Comparison of ENCODE assay signal across 25 mouse cellular contexts in genomic region chr2:60214683-60215082, GRCm38 (mm10).
"Had no signal": no experiment of that assay in that cellular context is flagged by ENCODE, and none has a peak within 500 bp of the region (broad histone marks: within the 10 kb centered on the region; RNA-seq: fewer than 3 reads in every experiment).

No protein-coding gene starts in this region.

- H3K27ac ChIP-seq: embryonic facial prominence, embryonic 10.5 days; embryonic facial prominence, embryonic 12.5 days; embryonic facial prominence, embryonic 13.5 days; embryonic facial prominence, embryonic 15.5 days; forebrain, embryonic 10.5 days; forebrain, embryonic 12.5 days; forebrain, embryonic 13.5 days; forebrain, embryonic 15.5 days; heart, adult 2 months; heart, embryonic 10.5 days had no signal

- DNase-seq: cerebellum, postnatal 10 days; cerebellum, postnatal 14 days; cerebellum, postnatal 25 days; cerebellum, postnatal 36 days; embryo, embryonic 11 days; forebrain, postnatal 0 days; gastrocnemius, adult 2 months; gastrocnemius, postnatal 10 days; gastrocnemius, postnatal 14 days; gastrocnemius, postnatal 25 days; gastrocnemius, postnatal 36 days; heart, adult 18-20 months; heart, adult 2 months had no signal

- H3K27me3 ChIP-seq: embryonic facial prominence, embryonic 12.5 days; embryonic facial prominence, embryonic 13.5 days; embryonic facial prominence, embryonic 15.5 days; forebrain, embryonic 12.5 days; forebrain, embryonic 13.5 days; forebrain, embryonic 15.5 days had no signal

- H3K9me3 ChIP-seq: embryonic facial prominence, embryonic 10.5 days; embryonic facial prominence, embryonic 12.5 days; embryonic facial prominence, embryonic 13.5 days; embryonic facial prominence, embryonic 15.5 days; forebrain, embryonic 10.5 days; forebrain, embryonic 12.5 days; forebrain, embryonic 13.5 days; forebrain, embryonic 15.5 days; heart, embryonic 10.5 days had no signal

- ATAC-seq: forebrain, embryonic 13.5 days; forebrain, embryonic 14.5 days; forebrain, embryonic 15.5 days; forebrain, embryonic 16.5 days; forebrain, postnatal 0 days had no signal

- H3K4me3 ChIP-seq: embryonic facial prominence, embryonic 10.5 days; embryonic facial prominence, embryonic 12.5 days; embryonic facial prominence, embryonic 13.5 days; embryonic facial prominence, embryonic 15.5 days; erythroblast, embryonic 14.5 days; forebrain, embryonic 10.5 days; forebrain, embryonic 12.5 days; forebrain, embryonic 13.5 days; forebrain, embryonic 15.5 days; gastrocnemius, adult 2 months; heart, adult 2 months; heart, embryonic 10.5 days had no signal

- H3K4me2 ChIP-seq: embryonic facial prominence, embryonic 12.5 days; embryonic facial prominence, embryonic 13.5 days; embryonic facial prominence, embryonic 15.5 days; forebrain, embryonic 12.5 days; forebrain, embryonic 13.5 days; forebrain, embryonic 15.5 days had no signal

- H3K9ac ChIP-seq: embryonic facial prominence, embryonic 12.5 days; embryonic facial prominence, embryonic 13.5 days; embryonic facial prominence, embryonic 15.5 days; forebrain, embryonic 12.5 days; forebrain, embryonic 13.5 days; forebrain, embryonic 15.5 days; forebrain, postnatal 0 days had no signal
